ENCODE assay signal across 8 mouse cellular contexts in genomic region chr2:73584645-73585346, GRCm38 (mm10). TPM values are rescaled to one million over a fixed set of nuclear protein-coding genes. Genes with fewer than 3 reads are reported as not detected.
DNase-seq lines count a peak whose midpoint lies in the region; ATAC-seq and TF ChIP-seq lines count a peak whose summit lies in the region.

No protein-coding gene starts in this region.

- peak overlapping the region; percentile 63 for H3K4me2 ChIP-seq in intestine, embryonic 16.5 days (ENCODE audit: low read depth, low read length)
- peak overlapping the region; percentile 50 for H3K4me2 ChIP-seq in midbrain, postnatal 0 days (ENCODE audit: low read depth, low read length, poor library complexity, severe bottlenecking)
- peak overlapping the region; percentile 69 for H3K4me2 ChIP-seq in stomach, embryonic 15.5 days

- H3K9me3 ChIP-seq in intestine, embryonic 16.5 days (ENCODE audit: control insufficient read depth, low read length) = no peaks in the 10 kb centered on the region
- H3K9me3 ChIP-seq in midbrain, postnatal 0 days (ENCODE audit: low read length) = no peaks in the 10 kb centered on the region
- H3K9me3 ChIP-seq in stomach, embryonic 15.5 days = no peaks in the 10 kb centered on the region

- peak overlapping the region; percentile 16 for H3K9ac ChIP-seq in intestine, embryonic 16.5 days (ENCODE audit: low read depth, low read length)
- peak overlapping the region; percentile 29; the same call in 1 of the 2 replicates for H3K9ac ChIP-seq in midbrain, postnatal 0 days (replicated peaks; ENCODE audit: low read length, poor library complexity, severe bottlenecking)
- no peak overlapping the region for H3K9ac ChIP-seq in stomach, embryonic 15.5 days

- no peak overlapping the region for H3K27ac ChIP-seq in intestine, embryonic 16.5 days (ENCODE audit: low read length)
- H3K27ac ChIP-seq in midbrain, postnatal 0 days (ENCODE audit: low read depth, low read length) = 0 out of 2 replicates have a peak overlapping the region, but pooled peaks have one; percentile 3
- H3K27ac ChIP-seq in stomach, embryonic 15.5 days = peak overlapping the region; percentile 59

- no peaks in the 10 kb centered on the region for H3K36me3 ChIP-seq in intestine, embryonic 16.5 days (ENCODE audit: control insufficient read depth, insufficient read depth, low read length)
- no peaks in the 10 kb centered on the region for H3K36me3 ChIP-seq in midbrain, postnatal 0 days (ENCODE audit: insufficient read depth, low read length)
- H3K36me3 ChIP-seq in stomach, embryonic 15.5 days = no peaks in the 10 kb centered on the region

- WGBS in intestine, embryonic 16.5 days = 4% methylated on average over 18 of the region's 18 CpGs
- 3% methylated on average over 15 of the region's 18 CpGs for WGBS in midbrain, postnatal 0 days
- WGBS in stomach, embryonic 15.5 days = under 1% methylated on average over 17 of the region's 18 CpGs

- peaks cover 6% of the 10 kb centered on the region; the same call in 1 of the 2 replicates for H3K4me1 ChIP-seq in intestine, embryonic 16.5 days (ENCODE audit: control insufficient read depth, insufficient read depth, low read length)
- H3K4me1 ChIP-seq in midbrain, postnatal 0 days (ENCODE audit: insufficient read depth, low read length) = no peaks in the 10 kb centered on the region
- 0 out of 2 replicates have a peak, but pooled peaks cover 10% of the 10 kb centered on the region for H3K4me1 ChIP-seq in stomach, embryonic 15.5 days

- peak overlapping the region; percentile 51 for H3K4me3 ChIP-seq in intestine, embryonic 16.5 days (ENCODE audit: low read length)
- H3K4me3 ChIP-seq in midbrain, postnatal 0 days (ENCODE audit: low read depth, low read length) = peak overlapping the region; percentile 38
- peak overlapping the region; percentile 45 for H3K4me3 ChIP-seq in stomach, embryonic 15.5 days (replicated peaks)

- DNase-seq in ovary, adult 18-20 months (ENCODE audit: low spot score) = peak; percentile 51
- no peak for DNase-seq in ovary, postnatal 10 days (ENCODE audit: low spot score)
- DNase-seq in embryo, embryonic 10 days (ENCODE audit: low spot score) = peak; percentile 90
- DNase-seq in liver = peak; percentile 78
- DNase-seq in midbrain, postnatal 0 days (ENCODE audit: low spot score) = peak; percentile 89

- H3K27me3 ChIP-seq in intestine, embryonic 16.5 days (replicated peaks; ENCODE audit: control insufficient read depth, insufficient read depth, low read length) = no peaks in the 10 kb centered on the region
- no peaks in the 10 kb centered on the region for H3K27me3 ChIP-seq in midbrain, postnatal 0 days (ENCODE audit: insufficient read depth, low read length)
- no peaks in the 10 kb centered on the region for H3K27me3 ChIP-seq in stomach, embryonic 15.5 days (replicated peaks)

- ATAC-seq in granulocyte monocyte progenitor cell, adult 5-6 weeks (replicated peaks; ENCODE audit: poor library complexity, severe bottlenecking) = peak; percentile 88
- peak; percentile 82 for ATAC-seq in intestine, embryonic 16.5 days
- ATAC-seq in midbrain, postnatal 0 days (ENCODE audit: low FRiP score) = peak; percentile 85
- peak; percentile 65 for ATAC-seq in stomach, embryonic 15.5 days (ENCODE audit: insufficient read depth, low FRiP score, low read depth)

- peak; percentile 75 for TF ChIP-seq CTCF in midbrain, postnatal 0 days (IDR thresholded peaks at IDR 0.05)

RNA-seq across cellular contexts. Expression of gene Chrna1, which starts 4.7 kb away (rescaled TPM):
- total RNA-seq in granulocyte monocyte progenitor cell, adult 5-6 weeks (2014; fragmentation: Nextera tagmentation) = not detected in 2 replicates
- total RNA-seq in granulocyte monocyte progenitor cell, adult 5-6 weeks (2017) = not detected in 2 replicates
- polyA plus RNA-seq in intestine, embryonic 16.5 days (2015; fragmentation: Nextera tagmentation; extraction: Ambion mirVana) = 0.10 TPM in 2 replicates
- 0.22 TPM in 1 of 2 replicates, not detected in the other for total RNA-seq in midbrain, postnatal 0 days (2014; rRNA removed)
- polyA plus RNA-seq in midbrain, postnatal 0 days (2015; fragmentation: Nextera tagmentation; extraction: Ambion mirVana) = 0.25 and 0.31 TPM in 2 replicates
- polyA plus RNA-seq in stomach, embryonic 15.5 days (2015; fragmentation: Nextera tagmentation; extraction: Ambion mirVana) = 0.26 and 0.36 TPM in 2 replicates

RNA-seq across cellular contexts. Expression of gene Wipf1, which starts 55.3 kb away (rescaled TPM):
- total RNA-seq in granulocyte monocyte progenitor cell, adult 5-6 weeks (2014; fragmentation: Nextera tagmentation) = 34.1 and 36.1 TPM in 2 replicates
- 12.2 and 17.3 TPM in 2 replicates for total RNA-seq in granulocyte monocyte progenitor cell, adult 5-6 weeks (2017)
- polyA plus RNA-seq in intestine, embryonic 16.5 days (2015; fragmentation: Nextera tagmentation; extraction: Ambion mirVana) = 9.0 and 10.7 TPM in 2 replicates
- 1.8 and 4.3 TPM in 2 replicates for total RNA-seq in midbrain, postnatal 0 days (2014; rRNA removed)
- polyA plus RNA-seq in midbrain, postnatal 0 days (2015; fragmentation: Nextera tagmentation; extraction: Ambion mirVana) = 2.1 and 2.4 TPM in 2 replicates
- polyA plus RNA-seq in stomach, embryonic 15.5 days (2015; fragmentation: Nextera tagmentation; extraction: Ambion mirVana) = 6.9 and 7.6 TPM in 2 replicates
